Mouse (Mus musculus) neutrophil, adult 5-6 weeks (primary cell): Measurements from ENCODE around the gene Cox8a. TPM values are rescaled to one million over a fixed set of nuclear protein-coding genes. Genes with fewer than 3 reads are reported as not detected.
A peak's percentile ranks its signal among the peaks of the same experiment; 100 is the strongest.

Experiments
- ATAC-seq: fragments of 151-379, 151-347 bp; 2 replicates; pipeline ENCODE4 v1.8.0; 2017; ENCODE audit warnings: mild to moderate bottlenecking, moderate TSS enrichment; ENCODE audit not compliant: insufficient number of reproducible peaks, poor library complexity, low FRiP score, severe bottlenecking; ENCODE audit errors: extremely low read depth
- total RNA-seq: library from RNA; stranded (forward); fragments of 200-1000 nt; gene quantifications from 2 replicates; pipeline ENCODE4 v1.2.3, GENCODE M21; 2017

The Cox8a gene
- total RNA-seq, 1 experiment from 2014 or later, result 218 TPM

GRCm38 (mm10) chr19:7225096-7225690 is 7.8 kb upstream of the Cox8a start:
- no peak for ATAC-seq

GRCm38 (mm10) chr19:7224253-7224652 is 6.8 kb upstream of the Cox8a start:
- no peak for ATAC-seq

- no peak for ATAC-seq
These were observed 6.1 kb upstream of the Cox8a start for GRCm38 (mm10) chr19:7223488-7223887.

- no peak for ATAC-seq
These were observed 4.8 kb upstream of the Cox8a start for GRCm38 (mm10) chr19:7222196-7222595.

- ATAC-seq, result no peak
These were observed 1.3 kb upstream of the Cox8a start for GRCm38 (mm10) chr19:7218753-7219152.

- ATAC-seq, result no peak
These were observed 481 bp upstream of the Cox8a start for GRCm38 (mm10) chr19:7217926-7218267.

GRCm38 (mm10) chr19:7214484-7214883 is 2.9 kb downstream of the Cox8a start:
- no peak for ATAC-seq

GRCm38 (mm10) chr19:7213010-7213409 is 4.4 kb downstream of the Cox8a start:
- no peak for ATAC-seq

- ATAC-seq, result no peak
These were observed 5.2 kb downstream of the Cox8a start for GRCm38 (mm10) chr19:7212216-7212615.

- ATAC-seq, result no peak
These were observed 7.3 kb downstream of the Cox8a start for GRCm38 (mm10) chr19:7209907-7210646.

- peak; percentile 91 for ATAC-seq
These were observed 11.4 kb downstream of the Cox8a start, which contains the start of gene Otub1 for GRCm38 (mm10) chr19:7205753-7206736. TSS of gene Otub1 (minus strand) at chr19:7206316.

GRCm38 (mm10) chr19:7205326-7205725 is 12.1 kb downstream of the Cox8a start:
- ATAC-seq, result no peak

- no peak for ATAC-seq
These were observed 12.5 kb downstream of the Cox8a start for GRCm38 (mm10) chr19:7204898-7205297.

GRCm38 (mm10) chr19:7200427-7200826 is 17.0 kb downstream of the Cox8a start:
- ATAC-seq, result no peak

- ATAC-seq, result no peak
These were observed 18.3 kb downstream of the Cox8a start for GRCm38 (mm10) chr19:7199089-7199488.

GRCm38 (mm10) chr19:7197445-7197844 is 20.0 kb downstream of the Cox8a start:
- no peak for ATAC-seq

GRCm38 (mm10) chr19:7196741-7197270 is 20.6 kb downstream of the Cox8a start:
- ATAC-seq, result no peak

GRCm38 (mm10) chr19:7195900-7196728 is 21.3 kb downstream of the Cox8a start:
- ATAC-seq, result no peak
